In genomic region chr14:15437501-15437941, GRCm38 (mm10) we compare ENCODE assay signal across 10 mouse cellular contexts. TPM values are rescaled to one million over a fixed set of nuclear protein-coding genes. Genes with fewer than 3 reads are reported as not detected.
DNase-seq lines count a peak whose midpoint lies in the region; ATAC-seq and TF ChIP-seq lines count a peak whose summit lies in the region.
"Had no signal": no experiment of that assay in that cellular context is flagged by ENCODE, and none has a peak within 500 bp of the region (broad histone marks: within the 10 kb centered on the region; RNA-seq: fewer than 3 reads in every experiment).

No protein-coding gene starts in this region.

- DNase-seq in kidney, adult 18-20 months, result no peak
- DNase-seq in cerebellum, postnatal 14 days, result peak; percentile 69 to 75
- peak; percentile 49 to 56 for DNase-seq in heart, adult 2 months
- no peak for DNase-seq in testis, postnatal 10 days (ENCODE audit: low spot score)
- no peak for DNase-seq in spleen, postnatal 10 days (ENCODE audit: low spot score in 2 of 2)

- no peak; the same call in 1 of the 2 replicates for ATAC-seq in kidney, embryonic 14.5 days (ENCODE audit: low FRiP score, low TSS enrichment)
- ATAC-seq in intestine, postnatal 0 days, result no peak
- peak; percentile 12; the same call in 1 of the 2 replicates for ATAC-seq in midbrain, embryonic 13.5 days

- H3K4me2 ChIP-seq in kidney, embryonic 14.5 days (replicated peaks; ENCODE audit: low read depth, low read length), result peak overlapping the region; percentile 98
- H3K4me2 ChIP-seq in intestine, postnatal 0 days (replicated peaks; ENCODE audit: low read depth), result peak overlapping the region; percentile 80
- peak overlapping the region; percentile 83 for H3K4me2 ChIP-seq in midbrain, embryonic 13.5 days (replicated peaks)

- TF ChIP-seq POLR2A in heart, adult 2 months (IDR thresholded peaks at IDR 0.05; ENCODE audit: insufficient read depth, low read depth, low read length), result peak; percentile 27; the same call in 1 of the 2 replicates

- TF ChIP-seq CTCF in heart, adult 2 months (IDR thresholded peaks at IDR 0.05), result 0 out of 2 replicates have a peak, but pooled peaks have one; percentile 10
- no peak for TF ChIP-seq CTCF in intestine, postnatal 0 days (IDR thresholded peaks at IDR 0.05; ENCODE audit: low read depth)

- H3K4me3 ChIP-seq in kidney, embryonic 14.5 days (ENCODE audit: low read length), result peak overlapping the region; percentile 62
- peak overlapping the region; percentile 70 for H3K4me3 ChIP-seq in heart, adult 2 months
- peak overlapping the region; percentile 57 for H3K4me3 ChIP-seq in intestine, postnatal 0 days (ENCODE audit: low read depth, low read length)
- peak overlapping the region; percentile 59 for H3K4me3 ChIP-seq in midbrain, embryonic 13.5 days (replicated peaks)
- H3K4me3 ChIP-seq: erythroblast, embryonic 14.5 days had no signal

- H3K27ac ChIP-seq in kidney, embryonic 14.5 days (ENCODE audit: low read depth, low read length), result no peak overlapping the region
- peak overlapping the region; percentile 81 for H3K27ac ChIP-seq in heart, adult 2 months
- H3K27ac ChIP-seq in intestine, postnatal 0 days (ENCODE audit: low read depth, low read length), result no peak overlapping the region
- peak overlapping the region; percentile 71; the same call in 1 of the 2 replicates for H3K27ac ChIP-seq in midbrain, embryonic 13.5 days

- H3K4me1 ChIP-seq in kidney, embryonic 14.5 days (ENCODE audit: control insufficient read depth, insufficient read depth, low read length), result 0 out of 2 replicates have a peak, but pooled peaks cover 6% of the 10 kb centered on the region
- peaks cover 5% of the 10 kb centered on the region for H3K4me1 ChIP-seq in heart, adult 2 months (ENCODE audit: control insufficient read depth, insufficient read depth, low read length)
- H3K4me1 ChIP-seq in intestine, postnatal 0 days (replicated peaks; ENCODE audit: control insufficient read depth, insufficient read depth, low read length), result 0 out of 2 replicates have a peak, but pooled peaks cover 3% of the 10 kb centered on the region
- peaks cover 11% of the 10 kb centered on the region; the same call in 1 of the 2 replicates for H3K4me1 ChIP-seq in midbrain, embryonic 13.5 days (replicated peaks)

- no peak for TF ChIP-seq EP300 in heart, adult 2 months (IDR thresholded peaks at IDR 0.05; ENCODE audit: insufficient read depth, low read depth, low read length)

- no peaks in the 10 kb centered on the region for H3K9me3 ChIP-seq in kidney, embryonic 14.5 days (ENCODE audit: control insufficient read depth, low read length)
- H3K9me3 ChIP-seq in intestine, postnatal 0 days (ENCODE audit: control insufficient read depth), result no peaks in the 10 kb centered on the region
- no peaks in the 10 kb centered on the region for H3K9me3 ChIP-seq in midbrain, embryonic 13.5 days

- WGBS in kidney, embryonic 14.5 days, result 3% methylated on average over 15 of the region's 15 CpGs
- 5% methylated on average over 15 of the region's 15 CpGs for WGBS in heart, adult 2 months
- WGBS in intestine, postnatal 0 days, result 5% methylated on average over 15 of the region's 15 CpGs
- WGBS in midbrain, embryonic 13.5 days, result 2% methylated on average over 15 of the region's 15 CpGs

- intact Hi-C loops in heart, adult 2 months (cut with DNase I), result loop anchor here (2.0 to 10.0 kb wide), 7 partner anchors 65 to 927 kb away; partner anchors contain the start of gene Top2b

- peak overlapping the region; percentile 53; the same call in 1 of the 2 replicates for H3K9ac ChIP-seq in kidney, embryonic 14.5 days (ENCODE audit: low read depth, low read length)
- peak overlapping the region; percentile 87 for H3K9ac ChIP-seq in heart, adult 2 months (ENCODE audit: low read depth, low read length)
- no peak overlapping the region for H3K9ac ChIP-seq in intestine, postnatal 0 days (ENCODE audit: low read depth, low read length)
- peak overlapping the region; percentile 66 for H3K9ac ChIP-seq in midbrain, embryonic 13.5 days (replicated peaks)

- H3K79me2 ChIP-seq in heart, adult 2 months (replicated peaks; ENCODE audit: control insufficient read depth, insufficient read depth, low read length), result no peaks in the 10 kb centered on the region; the same call in 1 of the 2 replicates

- no peaks in the 10 kb centered on the region for H3K36me3 ChIP-seq in kidney, embryonic 14.5 days (ENCODE audit: control insufficient read depth, insufficient read depth, low read length)
- H3K36me3 ChIP-seq in heart, adult 2 months (ENCODE audit: control insufficient read depth, insufficient read depth, low read length), result peaks cover 9% of the 10 kb centered on the region
- H3K36me3 ChIP-seq in intestine, postnatal 0 days (ENCODE audit: control insufficient read depth, insufficient read depth), result no peaks in the 10 kb centered on the region
- H3K36me3 ChIP-seq in midbrain, embryonic 13.5 days, result no peaks in the 10 kb centered on the region

- peaks cover 16% of the 10 kb centered on the region for H3K27me3 ChIP-seq in kidney, embryonic 14.5 days (ENCODE audit: control insufficient read depth, insufficient read depth, low read length)
- no peaks in the 10 kb centered on the region for H3K27me3 ChIP-seq in heart, adult 2 months (ENCODE audit: control insufficient read depth, insufficient read depth, low read length)
- peaks cover 9% of the 10 kb centered on the region; the same call in 1 of the 2 replicates for H3K27me3 ChIP-seq in intestine, postnatal 0 days (replicated peaks; ENCODE audit: control insufficient read depth, insufficient read depth, low read length)
- peaks cover 29% of the 10 kb centered on the region for H3K27me3 ChIP-seq in midbrain, embryonic 13.5 days

RNA-seq across cellular contexts. Expression of gene Lrrc3b, which starts 1.3 kb away (rescaled TPM):
- 3.9 and 5.2 TPM in 2 replicates for polyA plus RNA-seq in kidney, embryonic 14.5 days (2014; fragmentation: Nextera tagmentation; extraction: Ambion mirVana)
- total RNA-seq in heart, adult 2 months (2021), result 10 to 100 TPM; 31.7 to 32.0 TPM
- polyA plus RNA-seq in heart, adult 2 months (2012; rRNA removed), result 39.8 and 74.0 TPM in 2 replicates
- polyA plus RNA-seq in intestine, postnatal 0 days (2015; fragmentation: Nextera tagmentation; extraction: Ambion mirVana), result 1.4 and 1.9 TPM in 2 replicates
- 5.8 and 6.4 TPM in 2 replicates for polyA plus RNA-seq in midbrain, embryonic 13.5 days (2015; fragmentation: Nextera tagmentation; extraction: Ambion mirVana)
- polyA plus RNA-seq: C2C12; erythroblast, embryonic 14.5 days had no signal

Comparison
In these comparisons a context has a peak if more than half of its experiments do, and no peak if none do; other contexts are left out.
1. H3K27ac ChIP-seq: peak in heart, adult 2 months (single experiment) and midbrain, embryonic 13.5 days (single experiment); none in kidney, embryonic 14.5 days (single experiment) and intestine, postnatal 0 days (single experiment).
2. DNase-seq: peak in cerebellum, postnatal 14 days (2 of 2) and heart, adult 2 months (2 of 2); none in kidney, adult 18-20 months (single experiment), testis, postnatal 10 days (single experiment) and spleen, postnatal 10 days (0 of 2).
3. Peak in every context shown above with its lines, with median percentiles within 50 percentile points of each other: H3K4me2 ChIP-seq and H3K4me3 ChIP-seq.